Mouse (Mus musculus): ENCODE results near the gene Fam102a. TPM values are rescaled to one million over a fixed set of nuclear protein-coding genes. Genes with fewer than 3 reads are reported as not detected.

Gene Fam102a
- total and polyA plus RNA-seq, 3 experiments = 1.3 to 7.8 (median 3.8) TPM

- Histone ChIP-seq H3K4me2 (ENCODE audit: insufficient read depth, low read depth, poor library complexity, severe bottlenecking) (no peak overlapping the region), H3K9me3 (replicated peaks; ENCODE audit: low read length) (peaks cover 7% of the 10 kb centered on the region), H3K36me3 (replicated peaks in 1 of 2; ENCODE audit: control insufficient read depth in 1 of 2, insufficient read depth in 1 of 2, low read length in 1 of 2) (peaks cover 44 to 87% of the 10 kb centered on the region in 2 experiments), H3K4me1 (ENCODE audit: control insufficient read depth in 1 of 2, insufficient read depth in 2 of 2) (peaks cover 0 to 13% of the 10 kb centered on the region in 2 experiments; a peak in 2 of 4 replicates), H3K79me2 (replicated peaks; ENCODE audit: control insufficient read depth, extremely low read depth, insufficient read depth, poor library complexity, severe bottlenecking) (no peaks in the 10 kb centered on the region), H3K27ac (ENCODE audit: insufficient read depth, low read depth) (no peak overlapping the region), H3K27me3 (replicated peaks) (no peaks in the 10 kb centered on the region), H3K4me3 (replicated peaks in 1 of 3; ENCODE audit: low read depth in 2 of 3, low read length in 2 of 3, poor library complexity in 1 of 3) (no peak overlapping the region), H3K9ac (ENCODE audit: insufficient read depth, low read depth) (no peak overlapping the region)
- DNase-seq (ENCODE audit: extremely low read depth) = no peak
- TF ChIP-seq MAFK (IDR thresholded peaks at IDR 0.05; ENCODE audit: insufficient replicate concordance, low read length) (peak; percentile 91), BHLHE40 (IDR thresholded peaks at IDR 0.05; ENCODE audit: low read depth, low read length) (no peak)
- dilution Hi-C loops (cut with MboI; ENCODE audit: extremely low pct_ligation_motif_present, extremely low pct_unique_long_range_greater_than_20kb, low sequenced_read_pairs) = no loop called here
- in situ Hi-C loops (cut with MboI; ENCODE audit: low pct_ligation_motif_present, low pct_unique_long_range_greater_than_20kb, low sequenced_read_pairs) = no loop called here
These were observed 82.0 kb downstream of the Fam102a start for GRCm38 (mm10) chr2:32617109-32617508.

- peaks cover 44 to 87% of the 10 kb centered on the region in 2 experiments for H3K36me3 ChIP-seq (replicated peaks in 1 of 2; ENCODE audit: control insufficient read depth in 1 of 2, insufficient read depth in 1 of 2, low read length in 1 of 2)
- TF ChIP-seq E2F4 (IDR thresholded peaks at IDR 0.05; ENCODE audit: insufficient replicate concordance, low read depth, low read length) (no peak), BHLHE40 (IDR thresholded peaks at IDR 0.05; ENCODE audit: low read depth, low read length) (no peak), CTCF (conservative IDR thresholded peaks at IDR 0.05 in 1 of 2, IDR thresholded peaks at IDR 0.05 in 1 of 2; ENCODE audit: low read depth in 2 of 2, low read length in 2 of 2) (peak; percentile 16 to 60; a peak in 2 of 4 replicates), RAD21 (IDR thresholded peaks at IDR 0.05; ENCODE audit: low read depth, low read length) (peak; percentile 23), SMC3 (IDR thresholded peaks at IDR 0.05; ENCODE audit: low read depth, low read length) (peak; percentile 26)
- in situ Hi-C loops (cut with MboI; ENCODE audit: low pct_ligation_motif_present, low pct_unique_long_range_greater_than_20kb, low sequenced_read_pairs) = no loop called here
These were observed 82.5 kb downstream of the Fam102a start for GRCm38 (mm10) chr2:32617601-32618000.

DNA sequence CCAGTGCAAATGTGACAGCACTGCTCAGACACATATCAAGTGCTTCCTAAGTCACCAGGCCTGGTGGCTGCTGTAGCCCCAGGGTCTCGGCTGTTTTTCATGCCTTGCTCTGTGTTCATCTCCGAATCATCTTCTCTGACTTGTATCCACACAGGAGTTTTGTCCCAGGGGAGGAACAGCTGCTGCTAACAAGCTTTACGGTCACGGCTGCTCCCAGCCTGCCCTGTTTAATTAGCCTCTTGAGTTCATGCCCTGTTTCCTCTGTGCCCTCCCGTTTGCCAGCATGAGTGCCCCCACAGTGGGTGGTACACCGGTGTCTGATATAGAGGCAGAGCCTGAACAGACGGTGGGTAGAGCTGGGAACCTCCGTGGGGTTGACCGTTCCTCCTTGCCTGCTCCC is 82.9 kb downstream of the Fam102a start:
- dilution Hi-C loops (cut with MboI; ENCODE audit: extremely low pct_ligation_motif_present, extremely low pct_unique_long_range_greater_than_20kb, low sequenced_read_pairs) (no loop called here), in situ Hi-C loops (cut with MboI; ENCODE audit: low pct_ligation_motif_present, low pct_unique_long_range_greater_than_20kb, low sequenced_read_pairs) (no loop called here)
- no peak for TF ChIP-seq MAX (IDR thresholded peaks at IDR 0.05; ENCODE audit: low read length)
- TF ChIP-seq CHD2 (IDR thresholded peaks at IDR 0.05; ENCODE audit: low read length) = no peak
- TF ChIP-seq SIN3A (IDR thresholded peaks at IDR 0.05; ENCODE audit: low read length) = no peak
- TF ChIP-seq NRF1 (IDR thresholded peaks at IDR 0.05; ENCODE audit: low read depth, low read length) = no peak
- no peak for TF ChIP-seq SMC3 (IDR thresholded peaks at IDR 0.05; ENCODE audit: low read depth, low read length)
- no peak for TF ChIP-seq CHD1 (IDR thresholded peaks at IDR 0.05; ENCODE audit: low read depth, low read length)
- TF ChIP-seq ZC3H11A (IDR thresholded peaks at IDR 0.05; ENCODE audit: low read depth, low read length) = no peak
- no peak for TF ChIP-seq EP300 (IDR thresholded peaks at IDR 0.05; ENCODE audit: low read length)
- TF ChIP-seq TBP (conservative IDR thresholded peaks at IDR 0.05; ENCODE audit: low read depth, low read length) = no peak
- TF ChIP-seq BHLHE40 (IDR thresholded peaks at IDR 0.05; ENCODE audit: low read depth, low read length) = no peak
- TF ChIP-seq ELF1 (IDR thresholded peaks at IDR 0.05; ENCODE audit: low read depth, low read length) = no peak
- TF ChIP-seq JUN (IDR thresholded peaks at IDR 0.05; ENCODE audit: insufficient read depth, low read depth, low read length) = no peak
- no peak for TF ChIP-seq RCOR1 (conservative IDR thresholded peaks at IDR 0.05; ENCODE audit: low read depth, low read length)
- no peak for TF ChIP-seq UBTF (IDR thresholded peaks at IDR 0.05; ENCODE audit: low read depth, low read length)
- TF ChIP-seq KAT2A (IDR thresholded peaks at IDR 0.05; ENCODE audit: insufficient replicate concordance, low read length) = no peak
- no peak for TF ChIP-seq JUND (conservative IDR thresholded peaks at IDR 0.05; ENCODE audit: low read depth, low read length)
- TF ChIP-seq USF1 (IDR thresholded peaks at IDR 0.05; ENCODE audit: low read depth, low read length) = no peak
- no peak for TF ChIP-seq RAD21 (IDR thresholded peaks at IDR 0.05; ENCODE audit: low read depth, low read length)
- no peak for TF ChIP-seq MAZ (IDR thresholded peaks at IDR 0.05; ENCODE audit: low read depth, low read length)
- TF ChIP-seq NELFE (IDR thresholded peaks at IDR 0.05; ENCODE audit: low read depth, low read length) = no peak
- Histone ChIP-seq H3K79me2 (replicated peaks; ENCODE audit: control insufficient read depth, extremely low read depth, insufficient read depth, poor library complexity, severe bottlenecking) (no peaks in the 10 kb centered on the region), H3K9me3 (replicated peaks; ENCODE audit: low read length) (peaks cover 7% of the 10 kb centered on the region), H3K27me3 (replicated peaks) (no peaks in the 10 kb centered on the region), H3K4me3 (replicated peaks in 1 of 3; ENCODE audit: low read depth in 2 of 3, low read length in 2 of 3, poor library complexity in 1 of 3) (no peak overlapping the region), H3K4me2 (ENCODE audit: insufficient read depth, low read depth, poor library complexity, severe bottlenecking) (no peak overlapping the region), H3K4me1 (ENCODE audit: control insufficient read depth in 1 of 2, insufficient read depth in 2 of 2) (peaks cover 0 to 13% of the 10 kb centered on the region in 2 experiments; a peak in 2 of 4 replicates), H3K27ac (ENCODE audit: insufficient read depth, low read depth) (no peak overlapping the region), H3K36me3 (replicated peaks in 1 of 2; ENCODE audit: control insufficient read depth in 1 of 2, insufficient read depth in 1 of 2, low read length in 1 of 2) (peaks cover 42 to 87% of the 10 kb centered on the region in 2 experiments), H3K9ac (ENCODE audit: insufficient read depth, low read depth) (no peak overlapping the region)
- no peak for DNase-seq (ENCODE audit: extremely low read depth)

More at GRCm38 (mm10) chr2:32617601-32618000, 82.5 kb downstream of the Fam102a start:
- Histone ChIP-seq H3K27me3 (replicated peaks) (no peaks in the 10 kb centered on the region), H3K79me2 (replicated peaks; ENCODE audit: control insufficient read depth, extremely low read depth, insufficient read depth, poor library complexity, severe bottlenecking) (no peaks in the 10 kb centered on the region), H3K4me3 (replicated peaks in 1 of 3; ENCODE audit: low read depth in 2 of 3, low read length in 2 of 3, poor library complexity in 1 of 3) (no peak overlapping the region), H3K27ac (ENCODE audit: insufficient read depth, low read depth) (no peak overlapping the region), H3K4me1 (ENCODE audit: control insufficient read depth in 1 of 2, insufficient read depth in 2 of 2) (peaks cover 0 to 13% of the 10 kb centered on the region in 2 experiments; a peak in 2 of 4 replicates), H3K9ac (ENCODE audit: insufficient read depth, low read depth) (no peak overlapping the region), H3K9me3 (replicated peaks; ENCODE audit: low read length) (peaks cover 7% of the 10 kb centered on the region), H3K4me2 (ENCODE audit: insufficient read depth, low read depth, poor library complexity, severe bottlenecking) (no peak overlapping the region)
- dilution Hi-C loops (cut with MboI; ENCODE audit: extremely low pct_ligation_motif_present, extremely low pct_unique_long_range_greater_than_20kb, low sequenced_read_pairs) = no loop called here
- DNase-seq (ENCODE audit: extremely low read depth) = no peak

Data from CH12.LX (cell line).